Mouse (Mus musculus): ENCODE measurements at regions not wholly inside any gene's neighbourhood (a gene's known extent, or its start where the extent isn't known, plus 50 kb on each side); places are given as distances from the start of the nearest gene placed in this dataset.
"Not testable (repeated sequence)": the region's sequence is repeated elsewhere in the genome, so short reads cannot be mapped to it uniquely, and the experiment has no call there.

DNA sequence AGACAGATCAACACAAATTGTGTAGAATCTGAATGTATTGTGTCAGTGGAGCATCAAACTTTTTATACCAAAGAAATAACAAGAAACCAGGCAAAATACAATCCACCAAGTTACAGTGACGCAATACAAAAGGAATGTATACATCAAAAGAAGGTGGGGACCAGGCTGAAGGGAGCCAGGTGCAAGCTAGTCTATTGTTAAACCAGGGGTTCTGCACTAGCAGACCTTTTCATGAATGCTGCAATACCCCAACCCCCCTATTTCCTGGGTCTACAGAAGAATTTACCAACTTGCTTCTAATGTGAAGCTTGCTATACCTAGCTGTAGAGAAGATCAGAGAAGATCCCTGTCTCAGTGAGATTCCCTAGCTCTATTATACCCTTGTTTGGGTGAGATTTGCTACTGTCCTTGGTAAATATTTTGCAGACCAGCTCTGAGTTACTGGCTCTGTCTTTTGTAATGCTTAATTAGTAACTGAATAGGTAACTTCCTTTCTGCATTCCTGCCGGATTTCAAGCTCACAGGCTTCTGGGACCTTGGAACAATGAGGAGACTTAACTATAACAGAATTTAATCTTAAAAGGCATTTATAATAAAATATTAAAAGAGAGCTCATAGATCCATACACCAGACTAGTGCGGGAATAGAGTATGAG, 113.3 kb downstream of the Fam174b start:
- not testable (repeated sequence) for TF ChIP-seq CTCF, POLR2A (IDR thresholded peaks at IDR 0.05; ENCODE audit: extremely low read depth, insufficient read depth, low read length)
